Mouse (Mus musculus) stomach, postnatal 0 days (tissue): ENCODE data around the gene Cdc14a. TPM values are rescaled to one million over a fixed set of nuclear protein-coding genes. Genes with fewer than 3 reads are reported as not detected.

ENCODE experiments used
- ATAC-seq: fragments of 200-750 bp; cut with Nextera tagmentation; 2 replicates; pipeline ENCODE4 v1.8.0; 2017; ENCODE audit not compliant: low FRiP score, low TSS enrichment
- DNase-seq: peaks from one replicate; pipeline ENCODE4 v3.0.0-alpha.2; 2016; ENCODE audit warnings: low spot score
- H3K27ac ChIP-seq: fragments of 300-500 bp; sonication (generic); replicated peaks from 2 replicates; pipeline ENCODE4 v1.5.1; 2014; ENCODE audit warnings: mild to moderate bottlenecking, control low read depth
- H3K27me3 ChIP-seq: fragments of 300-500 bp; sonication (generic); 2 replicates; pipeline ENCODE4 v1.6.1; 2014; ENCODE audit warnings: low read length; ENCODE audit not compliant: control insufficient read depth, insufficient read depth
- H3K36me3 ChIP-seq: fragments of 300-500 bp; sonication (generic); 2 replicates; pipeline ENCODE4 v1.6.1; 2014; ENCODE audit warnings: low read length, mixed read lengths; ENCODE audit not compliant: control insufficient read depth, insufficient read depth
- H3K4me1 ChIP-seq: fragments of 300-500 bp; sonication (generic); replicated peaks from 2 replicates; pipeline ENCODE4 v1.6.1; 2014; ENCODE audit warnings: antibody characterized with exemption; ENCODE audit not compliant: control insufficient read depth, insufficient read depth
- H3K4me2 ChIP-seq: fragments of 300-500 bp; sonication (generic); replicated peaks from 2 replicates; pipeline ENCODE4 v1.6.1; 2014; ENCODE audit warnings: low read depth, mild to moderate bottlenecking, control low read depth, moderate library complexity
- H3K4me3 ChIP-seq: fragments of 300-500 bp; sonication (generic); 2 replicates; pipeline ENCODE4 v1.5.1; 2014; ENCODE audit warnings: low read depth, low read length, control low read depth
- H3K9ac ChIP-seq: fragments of 300-500 bp; sonication (generic); 2 replicates; pipeline ENCODE4 v1.6.1; 2014; ENCODE audit warnings: mild to moderate bottlenecking, low read length, control low read depth, mixed read lengths
- H3K9me3 ChIP-seq: fragments of 300-500 bp; sonication (generic); 2 replicates; pipeline ENCODE4 v1.6.1; 2016; ENCODE audit warnings: low read length; ENCODE audit not compliant: control insufficient read depth
- CTCF ChIP-seq: IDR thresholded peaks from 2 replicates; pipeline ENCODE4 v1.5.1; 2016; ENCODE audit warnings: antibody characterized with exemption, low read depth, mild to moderate bottlenecking, moderate library complexity
- EP300 ChIP-seq: optimal IDR thresholded peaks from 2 replicates; pipeline ENCODE3; 2016; ENCODE audit warnings: antibody characterized with exemption
- WGBS: fragments of 180-500 bp; shearing (Covaris S2); extraction: QIAGEN DNeasy Blood & Tissue Kit; methylation state at CpG from one replicate; pipeline ENCODE4 v1.1.7; 2014; 5-methylcytosine and 5-hydroxymethylcytosine counted together
- polyA plus RNA-seq: library from polyadenylated mRNA; unstranded; fragments of >200 nt; fragmentation: Nextera tagmentation; extraction: Ambion mirVana; gene quantifications from 2 replicates; pipeline ENCODE4 v1.2.1, GENCODE M21; 2015

The Cdc14a gene
- polyA plus RNA-seq, 1 experiment from 2014 or later, result 4.6 TPM

DNA sequence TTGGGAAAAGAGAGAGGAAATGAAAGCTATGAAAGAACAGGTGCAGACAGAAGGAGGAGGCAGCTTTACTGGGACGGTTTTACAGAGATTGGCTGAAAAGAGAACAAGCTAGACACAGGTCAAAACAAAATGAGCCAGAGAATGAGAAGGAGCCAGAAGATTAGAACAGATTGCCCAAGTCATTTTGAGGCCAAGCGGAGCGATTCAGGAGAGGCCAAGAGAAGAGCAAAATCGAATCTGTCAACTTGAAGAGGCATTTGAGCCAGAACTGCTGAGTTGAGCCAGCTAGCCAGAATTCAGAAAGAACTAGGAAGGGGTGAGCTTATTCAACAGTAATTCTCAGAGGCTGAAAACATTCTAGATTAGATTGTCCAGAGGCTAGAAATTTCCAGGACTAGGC, 88.8 kb downstream of the Cdc14a start:
- no peak overlapping the region for H3K4me3 ChIP-seq
- no peak overlapping the region for H3K9ac ChIP-seq
- H3K4me2 ChIP-seq, result no peak overlapping the region
- 71% methylated on average over 4 of the region's 4 CpGs for WGBS
- H3K27ac ChIP-seq, result no peak overlapping the region
- TF ChIP-seq CTCF (no peak), EP300 (no peak)
- no peaks in the 10 kb centered on the region for H3K27me3 ChIP-seq
- DNase-seq (no peak), ATAC-seq (no peak)
- H3K4me1 ChIP-seq, result no peaks in the 10 kb centered on the region
- no peaks in the 10 kb centered on the region for H3K9me3 ChIP-seq
- H3K36me3 ChIP-seq, result no peaks in the 10 kb centered on the region

DNA sequence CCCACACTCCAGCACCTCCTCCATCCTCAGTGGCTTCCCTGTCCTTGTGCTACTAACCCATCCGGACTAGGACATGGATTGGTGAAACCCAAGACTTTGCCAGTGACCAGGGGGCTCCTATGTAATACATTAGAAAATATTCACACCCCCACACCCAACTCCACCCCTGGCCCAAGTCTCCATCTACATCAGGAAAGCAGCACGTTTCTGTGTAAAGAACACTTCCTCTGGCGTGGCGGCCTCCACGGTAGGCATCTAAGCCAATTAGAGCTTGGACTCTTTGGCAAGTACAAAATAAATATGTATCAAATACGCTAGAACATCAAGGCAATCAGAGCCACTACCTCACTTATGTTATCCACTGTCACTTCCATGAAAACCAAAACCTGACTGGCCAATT, 90.1 kb downstream of the Cdc14a start:
- no peak overlapping the region for H3K4me3 ChIP-seq

DNA sequence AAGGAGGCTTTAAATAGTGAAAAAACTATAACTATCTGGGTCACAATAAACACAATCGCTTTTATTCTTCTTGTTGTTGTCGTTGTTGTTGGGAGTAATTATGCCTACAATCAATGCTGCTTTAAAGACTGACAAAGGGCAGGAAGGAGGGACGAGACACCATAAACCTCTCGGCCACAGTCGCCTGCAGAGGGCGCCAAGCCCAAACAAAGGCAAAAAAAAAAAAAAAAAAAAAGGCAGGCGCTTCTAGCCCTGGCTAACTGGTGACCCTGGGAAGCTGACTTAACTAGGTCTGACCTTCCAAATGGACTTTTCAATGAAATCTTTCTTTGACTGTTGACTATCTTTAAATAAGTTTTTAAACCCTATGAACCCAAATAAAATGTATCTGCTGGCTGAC, 90.6 kb downstream of the Cdc14a start:
- ATAC-seq, result no peak
- no peak overlapping the region for H3K4me2 ChIP-seq
- H3K4me1 ChIP-seq, result no peaks in the 10 kb centered on the region
- no peak overlapping the region for H3K27ac ChIP-seq
- WGBS, result 20% methylated on average over 6 of the region's 7 CpGs
- no peaks in the 10 kb centered on the region for H3K9me3 ChIP-seq
- no peak overlapping the region for H3K9ac ChIP-seq
- TF ChIP-seq CTCF (peak; percentile 73), EP300 (no peak)
- peak; percentile 54 for DNase-seq
- H3K27me3 ChIP-seq, result no peaks in the 10 kb centered on the region
- no peak overlapping the region for H3K4me3 ChIP-seq
- H3K36me3 ChIP-seq, result 0 out of 2 replicates have a peak, but pooled peaks cover 2% of the 10 kb centered on the region

More for the DNA sequence above, 90.1 kb downstream of the Cdc14a start:
- no peaks in the 10 kb centered on the region for H3K4me1 ChIP-seq
- DNase-seq, result no peak
- H3K36me3 ChIP-seq, result no peaks in the 10 kb centered on the region
- H3K4me2 ChIP-seq, result no peak overlapping the region
- H3K9me3 ChIP-seq, result no peaks in the 10 kb centered on the region
- no peak for ATAC-seq
- no peaks in the 10 kb centered on the region for H3K27me3 ChIP-seq
- TF ChIP-seq CTCF (no peak), EP300 (no peak)
- H3K27ac ChIP-seq, result no peak overlapping the region
- 82% methylated on average over 6 of the region's 6 CpGs for WGBS
- H3K9ac ChIP-seq, result no peak overlapping the region

DNA sequence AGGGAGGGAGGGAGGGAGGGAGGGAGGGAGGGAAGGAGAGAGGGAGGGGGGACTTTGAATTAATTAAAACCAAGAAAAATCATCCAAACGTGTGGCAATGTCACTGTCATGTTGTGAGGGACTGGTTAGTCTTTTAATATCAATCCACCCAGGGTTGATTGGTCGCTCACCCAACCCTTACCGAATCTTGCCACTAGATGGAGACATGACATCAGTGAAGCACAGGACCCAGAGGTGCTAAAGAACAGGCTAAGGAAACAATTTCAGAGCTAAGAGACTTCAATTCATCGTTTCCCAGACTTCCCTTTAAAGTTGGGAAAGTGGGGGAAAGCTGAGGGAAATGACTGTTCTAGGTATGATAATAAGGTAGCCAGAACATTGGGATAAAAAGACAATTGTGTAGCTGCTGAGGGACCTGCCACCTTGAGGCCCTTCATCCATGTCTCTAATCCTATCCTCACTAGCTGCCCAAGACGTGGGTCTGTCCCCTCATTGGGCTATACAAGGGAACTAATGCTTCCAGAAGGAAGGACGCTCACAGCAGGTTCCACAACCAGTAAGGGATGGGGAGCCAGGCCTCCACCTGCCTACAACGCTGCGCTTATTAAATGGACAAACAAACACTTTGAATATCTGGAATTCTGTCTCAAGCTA, 91.9 kb downstream of the Cdc14a start:
- Histone ChIP-seq H3K36me3 (0 out of 2 replicates have a peak, but pooled peaks cover 2% of the 10 kb centered on the region), H3K4me1 (no peaks in the 10 kb centered on the region), H3K27me3 (no peaks in the 10 kb centered on the region), H3K9ac (no peak overlapping the region), H3K4me2 (no peak overlapping the region), H3K27ac (no peak overlapping the region), H3K9me3 (no peaks in the 10 kb centered on the region), H3K4me3 (no peak overlapping the region)
- ATAC-seq, result peak; percentile 59; the same call in 1 of the 2 replicates
- DNase-seq, result peak; percentile 72
- WGBS, result 44% methylated on average over 8 of the region's 8 CpGs
- peak; percentile 94 for TF ChIP-seq CTCF
- no peak for TF ChIP-seq EP300

DNA sequence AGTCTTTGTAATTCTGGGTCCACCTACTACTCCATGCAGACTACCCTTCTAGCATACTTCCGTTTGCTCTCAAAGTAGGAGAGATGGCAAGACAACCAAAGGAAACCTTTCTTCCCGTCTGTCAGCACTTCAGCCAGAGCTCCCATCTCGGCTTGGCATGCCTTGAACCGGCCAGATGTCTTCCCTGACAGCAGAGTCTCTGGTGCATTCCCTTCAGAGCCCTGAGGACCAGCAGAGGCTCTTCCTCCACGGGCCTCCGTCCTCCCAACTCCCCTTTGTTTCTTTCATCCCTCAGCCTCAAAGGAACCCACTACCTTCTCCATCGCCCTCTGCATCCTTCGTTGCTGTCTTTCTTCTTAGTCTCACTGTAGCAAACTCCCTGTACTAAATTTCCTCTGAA, 93.9 kb downstream of the Cdc14a start:
- Histone ChIP-seq H3K9me3 (no peaks in the 10 kb centered on the region), H3K4me2 (no peak overlapping the region), H3K4me3 (no peak overlapping the region), H3K36me3 (0 out of 2 replicates have a peak, but pooled peaks cover 2% of the 10 kb centered on the region), H3K27me3 (no peaks in the 10 kb centered on the region), H3K9ac (no peak overlapping the region), H3K27ac (no peak overlapping the region), H3K4me1 (no peaks in the 10 kb centered on the region)
- DNase-seq (no peak), ATAC-seq (no peak)
- 67% methylated on average over 8 of the region's 8 CpGs for whole genome bisulfite sequencing
- TF ChIP-seq CTCF, result no peak
- TF ChIP-seq EP300, result no peak

DNA sequence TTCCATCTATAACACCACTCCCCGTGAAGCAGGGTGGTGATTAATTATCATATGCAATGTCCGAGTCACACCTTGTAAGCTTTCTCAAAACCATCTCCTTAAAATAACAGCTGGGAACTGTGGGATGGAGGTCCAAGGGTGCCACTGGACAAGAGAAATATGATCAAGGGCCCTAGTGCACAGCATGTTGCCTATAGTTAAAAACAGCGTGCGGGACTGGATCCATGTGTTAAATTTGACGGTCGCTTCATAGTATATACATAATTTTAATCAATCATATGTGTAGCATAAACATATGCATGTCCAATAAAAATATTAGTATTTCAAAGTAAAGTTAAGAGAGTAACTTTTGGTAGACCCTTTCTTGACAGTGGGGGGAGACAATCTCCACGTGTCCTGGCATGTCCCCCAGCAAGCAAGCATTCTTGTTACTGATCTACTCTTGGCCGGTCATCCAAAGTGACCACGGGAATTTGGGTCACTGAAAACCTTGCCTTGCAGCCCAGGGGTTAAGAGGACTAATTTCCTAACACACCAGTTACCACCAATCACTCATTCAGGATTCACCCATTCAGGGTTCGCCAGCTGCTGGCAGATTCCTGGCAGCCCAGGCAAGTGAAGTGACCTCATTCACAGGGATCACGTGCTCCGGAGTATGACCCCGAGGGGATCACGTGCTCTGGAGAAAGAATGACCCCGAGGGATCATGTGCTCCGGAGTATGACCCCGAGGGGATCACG, 94.6 kb downstream of the Cdc14a start:
- no peak for ATAC-seq
- 0 out of 2 replicates have a peak, but pooled peaks cover 2% of the 10 kb centered on the region for H3K36me3 ChIP-seq
- WGBS, result 58% methylated on average over 18 of the region's 18 CpGs

More for the DNA sequence above, 94.6 kb downstream of the Cdc14a start:
- Histone ChIP-seq H3K27me3 (no peaks in the 10 kb centered on the region), H3K9ac (no peak overlapping the region), H3K27ac (no peak overlapping the region), H3K4me1 (no peaks in the 10 kb centered on the region), H3K4me2 (no peak overlapping the region), H3K9me3 (no peaks in the 10 kb centered on the region), H3K4me3 (no peak overlapping the region)
- TF ChIP-seq CTCF (no peak), EP300 (no peak)
- no peak for DNase-seq
